Mouse (Mus musculus) neutrophil, adult 83 days (primary cell): ENCODE results near the gene Lrrc9. TPM values are rescaled to one million over a fixed set of nuclear protein-coding genes. Genes with fewer than 3 reads are reported as not detected.

Experiments used
- total RNA-seq, 2 experiments: library from RNA; stranded (reverse); gene quantifications; one replicate each; pipeline ENCODE4 v1.2.4; 2023

Gene Lrrc9
- not detected for total RNA-seq

GRCm38 (mm10) chr12:72441839-72442576 is at the start of gene Lrrc9:
Gene Lrrc9, plus strand, starts transcription at chr12:72441866.

GRCm38 (mm10) chr12:72408954-72409353 is 32.7 kb upstream of the Lrrc9 start, which contains the start of gene Rtn1:
Gene Rtn1, minus strand, starts transcription at chr12:72409054.

GRCm38 (mm10) chr12:72536021-72536597 is 94.4 kb downstream of the Lrrc9 start, which contains the start of gene Pcnx4:
Gene Pcnx4, plus strand, starts transcription at chr12:72536383.

Other genes with a start within 250 kb of the Lrrc9 start
- gene Rtn1, start 32.8 kb upstream of the Lrrc9 start, total RNA-seq = under 1 TPM; 0.48 to 0.66 TPM
- under 1 TPM; 0.60 to 0.75 TPM for gene Pcnx4, start 94.5 kb downstream of the Lrrc9 start, total RNA-seq
- not detected for gene Gm4756, start 207.8 kb downstream of the Lrrc9 start, total RNA-seq
- 100 to 1,000 TPM; 221 to 231 TPM for gene Dhrs7, start 223.0 kb downstream of the Lrrc9 start, total RNA-seq